Mouse (Mus musculus) granulocyte monocyte progenitor cell, adult 5-6 weeks (primary cell): Measurements from ENCODE around the gene BC029722. TPM values are rescaled to one million over a fixed set of nuclear protein-coding genes. Genes with fewer than 3 reads are reported as not detected.
"Not testable (repeated sequence)": the region's sequence is repeated elsewhere in the genome, so short reads cannot be mapped to it uniquely, and the experiment has no call there.

ENCODE experiments used
- ATAC-seq: replicated peaks from 2 replicates; pipeline ENCODE4 v1.8.0; 2016; ENCODE audit warnings: mild to moderate bottlenecking, moderate TSS enrichment, inconsistent platforms; ENCODE audit not compliant: poor library complexity, severe bottlenecking
- total RNA-seq, 2 experiments: library from RNA; stranded (forward) in 1 of 2; stranded (reverse) in 1 of 2; fragments of 200-712, 200-1000 nt in 1 of 2; fragments of >200 nt in 1 of 2; fragmentation: Nextera tagmentation in 1 of 2; gene quantifications; 2 replicates each; pipeline ENCODE4 v1.2.3; 2014 to 2017

Gene BC029722
- total RNA-seq (2014; fragmentation: Nextera tagmentation) (16.6 and 25.7 TPM in 2 replicates), total RNA-seq (2017) (10.1 and 11.5 TPM in 2 replicates)

- no peak for ATAC-seq
These were observed at the start of gene BC029722 for GRCm38 (mm10) chr2:155819392-155819448. BC029722 (minus strand) TSS chr2:155819426.

- ATAC-seq: no peak
These were observed 49.1 kb upstream of the BC029722 start for GRCm38 (mm10) chr2:155868320-155868719.

GRCm38 (mm10) chr2:155863301-155863867 lies 44.2 kb upstream of the BC029722 start:
- no peak for ATAC-seq

- no peak for ATAC-seq
These were observed 43.5 kb upstream of the BC029722 start for GRCm38 (mm10) chr2:155862573-155863300.

GRCm38 (mm10) chr2:155861581-155861980 lies 42.4 kb upstream of the BC029722 start:
- no peak for ATAC-seq

GRCm38 (mm10) chr2:155860102-155860501 lies 40.9 kb upstream of the BC029722 start:
- no peak for ATAC-seq

GRCm38 (mm10) chr2:155852536-155852935 lies 33.3 kb upstream of the BC029722 start:
- ATAC-seq: no peak

- no peak for ATAC-seq
These were observed 30.9 kb upstream of the BC029722 start for GRCm38 (mm10) chr2:155850120-155850519.

GRCm38 (mm10) chr2:155849464-155849863 lies 30.2 kb upstream of the BC029722 start:
- ATAC-seq: no peak

- ATAC-seq: peak; percentile 65; the same call in 1 of the 2 replicates
These were observed 29.1 kb upstream of the BC029722 start for GRCm38 (mm10) chr2:155848291-155848690.

- no peak for ATAC-seq
These were observed 27.7 kb upstream of the BC029722 start for GRCm38 (mm10) chr2:155846930-155847329.

GRCm38 (mm10) chr2:155838961-155839360 lies 19.7 kb upstream of the BC029722 start:
- ATAC-seq: no peak

GRCm38 (mm10) chr2:155837961-155838360 lies 18.7 kb upstream of the BC029722 start:
- ATAC-seq: no peak

- no peak for ATAC-seq
These were observed 15.5 kb upstream of the BC029722 start, which contains the start of gene Fam83c for GRCm38 (mm10) chr2:155834732-155835131. Fam83c (minus strand) TSS chr2:155834854.

- ATAC-seq: not testable (repeated sequence)
These were observed 12.9 kb upstream of the BC029722 start for GRCm38 (mm10) chr2:155832087-155832486.

GRCm38 (mm10) chr2:155831302-155831701 lies 12.1 kb upstream of the BC029722 start:
- ATAC-seq: peak; percentile 20; the same call in 1 of the 2 replicates

GRCm38 (mm10) chr2:155830841-155831240 lies 11.6 kb upstream of the BC029722 start:
- no peak for ATAC-seq

- peak; percentile 93 for ATAC-seq
These were observed 7.6 kb upstream of the BC029722 start, which contains the start of gene Eif6 for GRCm38 (mm10) chr2:155826630-155827424. Eif6 (minus strand) TSS chr2:155826925.

- ATAC-seq: peak; percentile 17
These were observed 6.8 kb upstream of the BC029722 start for GRCm38 (mm10) chr2:155825904-155826629.

- ATAC-seq: no peak
These were observed 4.5 kb upstream of the BC029722 start for GRCm38 (mm10) chr2:155823722-155824121.

GRCm38 (mm10) chr2:155820779-155821178 lies 1.6 kb upstream of the BC029722 start:
- ATAC-seq: no peak
